11 mouse cellular contexts compared by ENCODE assay signal in the genomic region with DNA sequence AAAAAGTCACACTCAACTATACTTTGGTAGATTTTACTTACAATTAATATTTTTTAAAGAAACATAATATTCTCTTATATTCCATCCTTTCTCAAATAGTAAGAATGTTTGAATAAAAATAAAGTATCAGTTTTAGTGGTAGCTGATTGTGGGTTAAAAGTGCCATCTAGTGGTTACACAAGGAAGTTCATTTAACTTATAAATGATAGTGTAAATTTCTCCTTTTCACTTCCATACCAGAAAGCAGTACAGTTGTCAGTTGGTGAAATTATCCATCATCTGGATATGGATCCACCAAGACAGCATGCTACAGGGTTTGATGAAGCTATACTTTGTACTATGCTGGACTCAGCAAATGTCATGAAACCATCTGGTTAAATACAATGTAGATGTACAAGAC.
DNase-seq lines count a peak whose midpoint lies in the region; ATAC-seq and TF ChIP-seq lines count a peak whose summit lies in the region.
"Had no signal": no experiment of that assay in that cellular context is flagged by ENCODE, and none has a peak within 500 bp of the region (broad histone marks: within the 10 kb centered on the region; RNA-seq: fewer than 3 reads in every experiment).

No protein-coding gene starts in this region.

- in situ Hi-C loops in Patski (cut with MboI; ENCODE audit: low pct_unique_long_range_greater_than_20kb), result loop anchor here (5.0 to 25.0 kb wide), 2 partner anchors 726 to 941 kb away; partner anchors contain the start of gene Mrpl39

- no peaks in the 10 kb centered on the region for H3K36me3 ChIP-seq in heart, embryonic 10.5 days
- no peaks in the 10 kb centered on the region for H3K36me3 ChIP-seq in hindbrain, postnatal 0 days (ENCODE audit: insufficient read depth, low read length)
- H3K36me3 ChIP-seq: neural tube, embryonic 13.5 days had no signal

- ATAC-seq in Patski, result no peak
- 0 out of 2 replicates have a peak, but pooled peaks have one; percentile 7 for ATAC-seq in hindbrain, postnatal 0 days
- no peak for ATAC-seq in erythroblast, adult 5-6 weeks (replicated peaks; ENCODE audit: low FRiP score, poor library complexity, severe bottlenecking)

- H3K9ac ChIP-seq in hindbrain, postnatal 0 days (replicated peaks; ENCODE audit: low read length), result no peak overlapping the region
- H3K9ac ChIP-seq: neural tube, embryonic 13.5 days had no signal

- H3K27me3 ChIP-seq in heart, embryonic 10.5 days (ENCODE audit: insufficient read depth, poor library complexity, severe bottlenecking), result no peaks in the 10 kb centered on the region
- peaks cover 41% of the 10 kb centered on the region for H3K27me3 ChIP-seq in Patski
- H3K27me3 ChIP-seq in hindbrain, postnatal 0 days (ENCODE audit: insufficient read depth, low read length), result no peaks in the 10 kb centered on the region
- H3K27me3 ChIP-seq: neural tube, embryonic 13.5 days had no signal

- intact Hi-C loops in left cerebral cortex, postnatal 36 days (cut with DNase I), result loop anchor here (5.0 to 10.0 kb wide), 6 partner anchors 303 to 941 kb away; partner anchors contain the start of gene Mrpl39

- DNase-seq in heart, adult 8-10 months (ENCODE audit: low spot score), result peak; percentile 19
- DNase-seq in heart, embryonic 10.5 days (ENCODE audit: low spot score), result no peak
- DNase-seq in 3T3-L1 (ENCODE audit: low read depth, low spot score) (peak; percentile 69), Patski (ENCODE audit: low read depth, low spot score) (no peak)
- DNase-seq in hindbrain, postnatal 0 days (ENCODE audit: low spot score), result peak; percentile 55
- no peak for DNase-seq in spleen, adult 12 weeks (ENCODE audit: low spot score)
- DNase-seq in left cerebral cortex, postnatal 36 days (ENCODE audit: low spot score in 2 of 2), result no peak
- DNase-seq: heart, adult 11 months; thymus, adult 2 months had no signal

- no peak overlapping the region for H3K4me3 ChIP-seq in heart, embryonic 10.5 days
- H3K4me3 ChIP-seq in hindbrain, postnatal 0 days (ENCODE audit: low read length), result no peak overlapping the region
- H3K4me3 ChIP-seq: neural tube, embryonic 13.5 days had no signal

- H3K4me1 ChIP-seq in heart, embryonic 10.5 days, result peaks cover 6% of the 10 kb centered on the region; the same call in 1 of the 2 replicates
- H3K4me1 ChIP-seq in hindbrain, postnatal 0 days (ENCODE audit: insufficient read depth, low read length), result 0 out of 2 replicates have a peak, but pooled peaks cover 2% of the 10 kb centered on the region
- H3K4me1 ChIP-seq: neural tube, embryonic 13.5 days had no signal

- H3K27ac ChIP-seq in heart, embryonic 10.5 days, result no peak overlapping the region
- H3K27ac ChIP-seq in hindbrain, postnatal 0 days, result no peak overlapping the region
- H3K27ac ChIP-seq: neural tube, embryonic 13.5 days had no signal

- CTCF ChIA-PET in Patski (lab: Charles Lee), result no interaction called here

- TF ChIP-seq CTCF in Patski (IDR thresholded peaks at IDR 0.05), result peak; percentile 27
- TF ChIP-seq CTCF in hindbrain, postnatal 0 days (IDR thresholded peaks at IDR 0.05; ENCODE audit: low read depth), result peak; percentile 68

- POLR2A ChIA-PET in Patski (lab: Charles Lee), result no interaction called here

- no peaks in the 10 kb centered on the region for H3K9me3 ChIP-seq in heart, embryonic 10.5 days
- no peaks in the 10 kb centered on the region for H3K9me3 ChIP-seq in hindbrain, postnatal 0 days (ENCODE audit: low read length)
- H3K9me3 ChIP-seq: neural tube, embryonic 13.5 days had no signal

- H3K4me2 ChIP-seq in hindbrain, postnatal 0 days (ENCODE audit: low read depth, low read length), result no peak overlapping the region
- H3K4me2 ChIP-seq: neural tube, embryonic 13.5 days had no signal

Comparison
In these comparisons a context has a peak if more than half of its experiments do, and no peak if none do; other contexts are left out.
1. DNase-seq: peak in heart, adult 8-10 months (single experiment), 3T3-L1 (single experiment) and hindbrain, postnatal 0 days (single experiment); none in heart, embryonic 10.5 days (single experiment), Patski (single experiment), spleen, adult 12 weeks (single experiment) and left cerebral cortex, postnatal 36 days (0 of 2).